Mouse (Mus musculus) left cerebral cortex, postnatal 4 days (tissue): Measurements from ENCODE around the gene Slc7a3. TPM values are rescaled to one million over a fixed set of nuclear protein-coding genes. Genes with fewer than 3 reads are reported as not detected.
"Not testable (repeated sequence)": the region's sequence is repeated elsewhere in the genome, so short reads cannot be mapped to it uniquely, and the experiment has no call there.

Source experiments
- DNase-seq: peaks from one replicate; pipeline ENCODE4 v3.0.0-alpha.2; 2022
- intact Hi-C: fragments of 180-260 bp; cut with DNase I; formaldehyde crosslinking; loops from one replicate; pipeline ENCODE4 v1.15.1; 2025
- total RNA-seq, 2 experiments: library from RNA; stranded (reverse); gene quantifications; 2 replicates each; pipeline ENCODE4 v1.2.3; 2021

Slc7a3 gene
- total RNA-seq = 10 to 100 TPM in 1 of 2 experiments, 1 to 10 TPM in 1; 7.6 to 13.2 TPM

- intact Hi-C loops = no loop called here
- no peak for DNase-seq
Observed at GRCm38 (mm10) chrX:101085920-101086319, at the start of gene Slc7a3. TSS of gene Slc7a3 (minus strand) at chrX:101086020.

GRCm38 (mm10) chrX:101131992-101132791 lies 46.4 kb upstream of the Slc7a3 start:
- intact Hi-C loops = loop anchor here (5.0 to 10.0 kb wide), 2 partner anchors 153 to 200 kb away; no protein-coding TSS in a partner anchor
- no peak for DNase-seq

- DNase-seq = peak; percentile 69
- intact Hi-C loops = loop anchor here (5.0 to 10.0 kb wide), 2 partner anchors 154 to 201 kb away; no protein-coding TSS in a partner anchor
Observed at GRCm38 (mm10) chrX:101131001-101131400, 45.2 kb upstream of the Slc7a3 start.

- no peak for DNase-seq
- intact Hi-C loops = no loop called here
Observed at GRCm38 (mm10) chrX:101128559-101128958, 42.7 kb upstream of the Slc7a3 start.

- no peak for DNase-seq
- intact Hi-C loops = no loop called here
Observed at GRCm38 (mm10) chrX:101126977-101127376, 41.2 kb upstream of the Slc7a3 start.

GRCm38 (mm10) chrX:101126474-101126955 lies 40.7 kb upstream of the Slc7a3 start:
- intact Hi-C loops = no loop called here

GRCm38 (mm10) chrX:101120546-101120945 lies 34.7 kb upstream of the Slc7a3 start:
- intact Hi-C loops = no loop called here
- no peak for DNase-seq

More at GRCm38 (mm10) chrX:101126474-101126955, 40.7 kb upstream of the Slc7a3 start:
- DNase-seq = no peak

- intact Hi-C loops, DNase-seq: not testable (repeated sequence)
Observed at GRCm38 (mm10) chrX:101085211-101085610, 609 bp downstream of the Slc7a3 start.

- DNase-seq = no peak
- intact Hi-C loops = no loop called here
Observed at GRCm38 (mm10) chrX:101084192-101084591, 1.6 kb downstream of the Slc7a3 start.

- intact Hi-C loops = no loop called here
- DNase-seq = no peak
Observed at GRCm38 (mm10) chrX:101065245-101065644, 20.6 kb downstream of the Slc7a3 start.

GRCm38 (mm10) chrX:101063503-101063902 lies 22.3 kb downstream of the Slc7a3 start:
- peak; percentile 57 for DNase-seq
- intact Hi-C loops = no loop called here

GRCm38 (mm10) chrX:101059541-101059940 lies 26.3 kb downstream of the Slc7a3 start, which contains the start of gene Tex11:
TSS of gene Tex11 (minus strand) at chrX:101059667.
- intact Hi-C loops = no loop called here
- no peak for DNase-seq

Other genes starting within 250 kb of the Slc7a3 start
- under 1 TPM in 1 of 2 experiments, not detected in 1; 0.18 TPM for gene Tex11, start 26.4 kb downstream of the Slc7a3 start, total RNA-seq
- gene Snx12, start 136.5 kb upstream of the Slc7a3 start, total RNA-seq = 10 to 100 TPM; 83.2 to 83.8 TPM
- gene Foxo4, start 168.5 kb upstream of the Slc7a3 start, total RNA-seq = 1 to 10 TPM; 7.7 to 9.5 TPM
- not detected for gene Gm614, start 178.0 kb upstream of the Slc7a3 start, total RNA-seq
- gene Il2rg, start 182.2 kb upstream of the Slc7a3 start, total RNA-seq = 1 to 10 TPM; 4.0 to 4.9 TPM
- not detected for gene Gm20489, start 183.0 kb upstream of the Slc7a3 start, total RNA-seq
- gene Med12, start 188.0 kb upstream of the Slc7a3 start, total RNA-seq = 10 to 100 TPM; 41.6 to 42.8 TPM
- 100 to 1,000 TPM; 166 to 183 TPM for gene Nlgn3, start 213.1 kb upstream of the Slc7a3 start, total RNA-seq